Mouse (Mus musculus): Measurements from ENCODE around the gene Ifrd1.
"Not testable (repeated sequence)": the region's sequence is repeated elsewhere in the genome, so short reads cannot be mapped to it uniquely, and the experiment has no call there.

Ifrd1 gene

DNA sequence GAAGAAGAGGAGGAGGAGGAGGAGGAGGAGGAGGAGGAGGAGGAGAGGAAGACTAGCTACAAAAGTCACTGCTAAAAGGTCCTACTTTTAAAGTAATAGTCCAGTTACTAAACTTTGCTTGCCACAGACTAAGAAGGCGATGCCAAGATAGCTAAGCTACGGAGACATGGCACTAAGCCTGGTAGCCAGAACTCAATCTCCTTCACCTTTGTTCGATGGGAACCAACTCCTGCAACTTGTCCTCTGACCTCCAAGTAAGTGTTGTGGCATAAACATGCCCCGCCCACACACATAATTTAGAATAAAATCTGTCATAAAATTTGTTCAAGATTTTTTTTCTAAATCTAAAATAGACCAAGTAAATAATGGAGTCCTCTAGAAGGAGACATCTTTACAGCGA is 50.3 kb downstream of the Ifrd1 start:
- DNase-seq: no peak

GRCm38 (mm10) chr12:40197511-40197910 is 50.8 kb downstream of the Ifrd1 start:
- peak; percentile 90 for DNase-seq

GRCm38 (mm10) chr12:40185474-40185873 is 62.8 kb downstream of the Ifrd1 start:
- no peak for DNase-seq

- DNase-seq: no peak
Observed at GRCm38 (mm10) chr12:40177089-40177488, 71.2 kb downstream of the Ifrd1 start.

DNA sequence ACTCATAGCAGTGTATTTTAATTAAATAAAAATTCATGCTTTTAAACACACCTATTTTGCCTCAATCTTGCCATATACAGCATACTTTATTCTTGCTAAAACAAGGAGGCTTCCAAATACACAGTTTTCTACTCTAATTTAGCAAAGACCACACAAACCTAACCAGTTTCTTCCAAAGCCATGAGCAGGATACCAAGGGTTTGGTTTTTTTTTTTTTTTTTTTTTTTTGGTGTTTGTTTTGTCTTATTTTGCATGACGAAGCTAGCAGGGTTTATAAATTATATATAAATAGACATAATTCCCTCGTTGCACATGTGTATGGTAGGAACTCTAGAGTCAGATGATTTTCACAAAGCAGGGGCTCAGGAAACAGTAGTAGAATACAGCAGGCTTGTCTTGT is 72.1 kb downstream of the Ifrd1 start:
- no peak for DNase-seq

- DNase-seq: not testable (repeated sequence)
Observed at GRCm38 (mm10) chr12:40175171-40175570, 73.1 kb downstream of the Ifrd1 start.

DNA sequence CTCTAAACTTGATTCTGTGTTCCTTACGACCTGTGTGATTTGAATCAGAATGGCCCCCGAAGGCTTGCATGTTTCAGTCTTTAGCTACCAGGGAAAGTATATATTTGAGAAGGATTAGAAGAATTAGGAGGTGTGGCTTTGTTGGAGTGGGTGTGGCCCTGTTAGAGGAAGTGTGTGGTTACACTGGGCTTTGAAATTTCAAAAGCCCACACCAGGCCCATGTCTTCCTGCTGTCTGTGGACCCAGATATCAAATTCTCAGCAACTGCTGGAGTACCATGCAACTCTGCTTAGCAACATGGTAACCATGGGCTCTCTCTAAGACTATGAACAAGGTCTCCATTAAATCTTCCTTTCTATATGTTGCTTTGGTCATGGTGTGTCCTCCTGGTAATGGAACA is 76.7 kb downstream of the Ifrd1 start:
- DNase-seq: no peak

DNA sequence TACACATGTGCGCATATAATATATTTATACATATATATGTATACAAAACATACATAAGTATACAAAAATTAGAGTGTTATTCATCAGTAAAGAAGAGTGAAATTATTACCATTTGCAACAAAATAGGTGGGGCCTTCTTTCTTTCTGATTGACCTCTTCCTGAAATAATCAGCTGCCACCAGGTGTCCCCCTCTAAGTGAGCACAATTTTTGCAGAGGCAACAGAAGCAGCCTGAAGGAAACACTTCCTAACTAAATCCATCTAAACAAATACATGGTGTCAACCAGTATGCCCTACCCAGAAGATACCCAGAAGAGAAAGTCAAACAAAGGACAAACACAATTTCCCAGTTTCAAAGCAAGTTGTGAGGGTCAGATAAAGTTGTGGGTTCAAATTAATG is 78.6 kb downstream of the Ifrd1 start:
- DNase-seq: peak; percentile 25

DNA sequence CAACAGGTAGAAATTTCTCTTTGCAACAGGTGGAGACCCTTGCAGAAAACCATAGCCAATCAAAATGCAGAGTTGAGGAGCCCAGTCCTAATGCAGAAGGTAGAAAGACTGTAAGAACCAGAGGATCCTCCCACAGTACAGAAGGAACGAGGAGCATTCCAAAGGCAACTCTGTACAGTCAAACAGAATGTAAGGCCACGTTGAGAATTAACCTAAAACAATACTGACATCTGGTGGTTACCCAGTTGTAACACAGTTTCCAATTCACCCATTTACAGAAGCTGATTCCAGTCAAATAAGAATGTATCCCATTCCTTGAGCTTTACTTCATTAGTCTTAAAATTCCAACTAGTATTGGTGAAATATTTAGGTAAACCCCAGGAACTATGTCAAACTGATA is 83.7 kb downstream of the Ifrd1 start:
- no peak for DNase-seq

DNA sequence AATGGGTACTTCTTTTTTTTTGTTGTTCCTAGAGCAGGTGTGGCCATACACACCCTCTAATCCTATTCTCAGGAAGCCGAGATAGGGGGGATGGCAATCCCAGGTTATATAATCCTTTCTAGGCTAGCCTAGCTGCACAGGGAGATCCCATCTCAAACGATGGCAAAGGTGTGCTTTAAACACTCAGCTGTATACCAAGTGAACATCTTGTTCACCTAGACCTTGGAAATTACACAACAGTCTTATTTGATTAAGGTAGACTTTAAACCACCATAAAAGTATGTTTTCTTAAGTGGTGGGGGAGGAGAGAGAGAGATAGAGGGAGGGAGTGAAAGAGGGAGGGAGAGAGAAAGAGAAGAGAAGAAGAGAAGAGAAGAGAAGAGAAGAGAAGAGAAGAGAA is 87.5 kb downstream of the Ifrd1 start:
- peak; percentile 28 for DNase-seq

DNA sequence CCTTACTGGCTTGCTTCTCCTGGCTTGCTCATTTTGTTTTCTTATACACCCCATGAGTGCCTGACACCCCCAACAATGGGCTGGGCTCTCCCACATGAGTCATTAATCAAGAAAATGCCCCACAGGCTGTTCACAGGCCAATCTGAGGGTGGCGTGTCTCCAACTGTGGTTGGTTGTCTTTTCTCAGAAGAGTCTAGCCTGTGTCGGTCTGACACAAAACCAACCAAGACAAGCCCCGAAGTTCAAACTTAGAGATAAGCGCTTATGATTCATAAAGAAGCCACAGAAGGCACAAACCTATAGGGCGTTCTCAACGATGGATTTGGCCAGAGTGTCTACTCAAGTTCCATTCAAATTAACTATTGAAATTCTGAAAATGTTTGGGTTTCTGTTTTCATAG is 94.1 kb downstream of the Ifrd1 start:
- DNase-seq: peak; percentile 71

GRCm38 (mm10) chr12:40152353-40153069 is 95.8 kb downstream of the Ifrd1 start:
- peak; percentile 84 for DNase-seq

Data from heart, adult 11 months (tissue).